Mouse (Mus musculus) hematopoietic stem cell, adult 5-6 weeks (primary cell): Measurements from ENCODE around the gene Rab11fip5. TPM values are rescaled to one million over a fixed set of nuclear protein-coding genes. Genes with fewer than 3 reads are reported as not detected.

ENCODE experiments used
- ATAC-seq, 2 experiments: fragments of 125-278 bp in 1 of 2; replicated peaks in 1 of 2; 2 replicates each; pipeline ENCODE4 v1.8.0; 2016 to 2017; ENCODE audit warnings: inconsistent platforms in 2 of 2, mild to moderate bottlenecking in 2 of 2, moderate number of reproducible peaks in 2 of 2, low read depth in 1 of 2, moderate TSS enrichment in 1 of 2; ENCODE audit not compliant: low FRiP score in 2 of 2, poor library complexity in 2 of 2, severe bottlenecking in 2 of 2, insufficient read depth in 1 of 2, low TSS enrichment in 1 of 2
- total RNA-seq: library from RNA; stranded (forward); fragments of 172-1452, 232-1000 nt; gene quantifications from 2 replicates; pipeline ENCODE4 v1.2.3, GENCODE M21; 2017

Gene Rab11fip5
- total RNA-seq, 1 experiment from 2014 or later = 8.2 TPM

- ATAC-seq = peak; percentile 61 to 69
These were observed 78.9 kb downstream of the Rab11fip5 start for GRCm38 (mm10) chr6:85295384-85296167.

DNA sequence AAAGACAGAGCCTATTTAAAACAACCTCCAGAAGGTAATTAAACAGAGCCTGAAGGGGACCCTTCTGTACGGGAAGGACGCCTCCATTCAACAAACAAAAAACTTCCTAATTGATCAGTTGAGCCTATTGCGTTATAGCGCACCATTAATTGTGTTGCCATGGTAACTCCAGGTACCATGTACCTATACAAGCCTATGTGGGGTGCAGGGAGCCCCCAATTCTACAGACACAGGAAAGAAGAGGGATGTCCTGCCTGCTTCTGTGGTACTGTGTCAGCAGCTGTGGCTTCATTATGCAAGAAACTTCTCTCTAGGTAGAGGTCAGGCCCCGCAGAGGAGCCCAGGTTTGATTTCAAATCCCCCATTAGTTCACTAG is 80.4 kb downstream of the Rab11fip5 start:
- ATAC-seq = no peak

GRCm38 (mm10) chr6:85293255-85294003 is 81.0 kb downstream of the Rab11fip5 start:
- peak in 1 of 2 experiments; percentile 43; a peak in 1 of 4 replicates for ATAC-seq

GRCm38 (mm10) chr6:85290869-85291824 is 83.3 kb downstream of the Rab11fip5 start:
- ATAC-seq = no peak

- ATAC-seq = no peak
These were observed 86.1 kb downstream of the Rab11fip5 start for GRCm38 (mm10) chr6:85288193-85288857.

GRCm38 (mm10) chr6:85286283-85287047 is 88.0 kb downstream of the Rab11fip5 start:
- no peak for ATAC-seq

Other genes with a start within 250 kb of the Rab11fip5 start
- gene Spr, start 236.9 kb downstream of the Rab11fip5 start, total RNA-seq = 26.1 and 31.2 TPM in 2 replicates
- gene Emx1, start 187.2 kb downstream of the Rab11fip5 start, total RNA-seq = not detected in 2 replicates
- 1.7 and 3.5 TPM in 2 replicates for gene Sfxn5, start 41.2 kb downstream of the Rab11fip5 start, total RNA-seq
- gene Noto, start 49.3 kb upstream of the Rab11fip5 start, total RNA-seq = not detected in 2 replicates
- 48.8 and 58.0 TPM in 2 replicates for gene Smyd5, start 57.4 kb upstream of the Rab11fip5 start, total RNA-seq
- 232 and 274 TPM in 2 replicates for gene Cct7, start 76.9 kb upstream of the Rab11fip5 start, total RNA-seq
- 9.3 and 10.7 TPM in 2 replicates for gene Pradc1, start 77.3 kb upstream of the Rab11fip5 start, total RNA-seq
- not detected in 2 replicates for gene Fbxo41, start 128.4 kb upstream of the Rab11fip5 start, total RNA-seq
- 0.10 TPM in 1 of 2 replicates, not detected in the other for gene Egr4, start 139.0 kb upstream of the Rab11fip5 start, total RNA-seq
- gene Alms1, start 212.9 kb upstream of the Rab11fip5 start, total RNA-seq = 17.8 and 22.6 TPM in 2 replicates